Mouse (Mus musculus) spleen, postnatal 10 days (tissue): ENCODE data around the gene Upp2.

Experiments
- DNase-seq, 2 experiments: peaks; one replicate each; pipeline ENCODE4 v3.0.0; 2021 to 2022; ENCODE audit warnings: low spot score in 2 of 2

The Upp2 gene

GRCm38 (mm10) chr2:58754736-58755135, 187.6 kb downstream of the Upp2 start:
- no peak for DNase-seq

GRCm38 (mm10) chr2:58758081-58758480, 191.0 kb downstream of the Upp2 start:
- DNase-seq = no peak

DNA sequence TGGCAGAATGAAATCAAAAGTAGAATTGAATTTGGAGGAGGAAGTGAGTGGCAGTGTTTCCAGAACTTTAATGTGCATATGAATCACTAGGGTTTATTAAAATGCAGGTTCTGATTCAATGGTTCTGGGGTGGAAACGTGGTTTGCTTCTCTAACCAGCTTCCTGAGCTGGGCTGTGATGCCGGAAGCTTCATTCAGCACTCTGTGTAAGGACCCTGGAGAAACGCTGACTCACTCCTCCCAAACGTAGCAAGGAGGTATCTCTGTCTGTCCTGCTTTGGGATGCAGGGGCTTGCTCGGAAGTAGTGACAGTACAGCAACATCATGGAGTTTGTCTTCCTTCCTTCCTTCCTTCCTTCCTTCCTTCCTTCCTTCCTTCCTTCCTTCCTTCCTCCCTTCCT, 192.6 kb downstream of the Upp2 start:
- DNase-seq = no peak

- no peak for DNase-seq
Measured at GRCm38 (mm10) chr2:58765141-58765540, 198.0 kb downstream of the Upp2 start.

DNA sequence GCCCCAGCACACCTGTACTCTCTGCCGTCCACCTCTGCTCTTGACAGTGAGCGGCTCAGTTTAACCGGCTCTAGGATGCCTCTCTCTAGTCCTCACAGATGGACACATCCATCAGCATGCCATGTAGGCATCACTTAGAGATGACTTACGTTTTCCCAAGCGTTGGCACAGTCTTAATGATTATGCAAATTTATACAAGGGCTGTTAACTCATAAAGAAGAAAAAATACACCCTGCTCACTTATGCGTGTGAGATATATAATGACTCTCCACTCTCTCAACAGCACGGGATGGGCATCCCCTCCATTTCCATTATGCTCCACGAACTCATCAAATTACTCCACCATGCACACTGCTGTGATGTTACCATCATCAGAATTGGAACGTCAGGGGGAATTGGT, 206.7 kb downstream of the Upp2 start:
- DNase-seq = no peak

DNA sequence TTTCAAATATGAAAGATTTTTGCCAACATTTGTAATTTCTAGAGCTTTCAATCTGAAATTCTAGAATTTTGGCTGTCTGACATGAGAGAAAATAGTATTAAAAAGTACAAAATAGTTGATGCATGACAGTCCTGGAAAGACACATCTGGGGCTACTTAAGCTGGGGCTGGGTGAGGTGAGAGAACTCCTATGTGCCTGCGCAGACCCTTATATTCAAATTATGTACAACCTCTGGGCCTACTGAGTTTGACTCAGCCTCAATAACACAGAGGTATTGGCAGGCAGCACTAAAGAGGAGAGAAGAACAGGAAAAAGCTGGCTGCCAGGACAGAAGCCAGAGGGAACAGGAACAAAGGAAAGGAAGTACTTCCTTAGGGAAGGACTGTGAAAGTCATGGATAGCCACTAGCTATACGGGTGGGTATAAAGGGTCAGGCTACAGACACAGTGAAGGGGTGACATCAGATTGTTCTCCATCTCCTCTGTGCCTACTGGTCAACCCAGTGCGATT, 211.9 kb downstream of the Upp2 start:
- no peak for DNase-seq

- no peak for DNase-seq
Measured at GRCm38 (mm10) chr2:58783526-58783925, 216.4 kb downstream of the Upp2 start.

DNA sequence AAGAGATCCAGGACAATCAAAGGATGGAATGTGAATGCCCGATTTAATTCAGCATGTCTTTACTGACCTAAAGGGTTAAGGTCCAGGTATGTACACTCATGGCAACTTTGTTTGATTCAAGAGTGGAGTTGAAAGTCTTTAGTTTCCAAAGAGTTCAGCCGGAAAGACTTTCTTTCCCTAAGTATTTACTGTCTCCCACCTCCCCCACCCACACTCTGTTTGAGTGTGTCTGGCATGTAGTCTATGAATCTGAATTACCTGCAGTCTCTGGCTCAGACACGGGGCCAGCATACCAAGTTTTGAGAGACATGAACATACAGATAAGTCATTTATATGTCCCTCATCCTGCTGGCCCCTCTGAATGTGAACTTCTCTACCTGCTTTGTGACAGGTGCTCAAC, 219.1 kb downstream of the Upp2 start:
- DNase-seq = no peak

DNA sequence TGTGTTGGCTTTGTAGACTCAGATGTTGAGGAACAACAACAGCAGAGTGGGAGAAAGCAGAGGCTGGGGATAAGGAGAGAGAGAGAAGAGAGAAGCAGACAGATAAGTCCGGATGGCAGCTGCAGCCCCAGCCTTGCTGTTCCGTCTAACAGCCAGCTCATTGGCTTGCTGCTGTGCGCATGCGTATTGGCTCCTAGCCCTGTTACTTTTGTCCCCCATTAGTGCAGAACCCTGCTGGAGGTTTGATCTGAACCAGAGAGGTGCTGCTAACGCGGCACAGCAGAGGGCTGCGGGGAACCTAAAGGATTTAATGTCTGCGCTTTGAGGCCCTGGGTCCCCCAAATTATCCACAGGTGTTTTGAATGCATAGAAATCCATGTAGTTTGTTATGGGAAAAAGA, 219.6 kb downstream of the Upp2 start:
- no peak for DNase-seq

GRCm38 (mm10) chr2:58787360-58787759, 220.3 kb downstream of the Upp2 start:
- DNase-seq = no peak

- no peak for DNase-seq
Measured at GRCm38 (mm10) chr2:58789934-58790333, 222.8 kb downstream of the Upp2 start.

- no peak for DNase-seq
Measured at GRCm38 (mm10) chr2:58790361-58790760, 223.3 kb downstream of the Upp2 start.

- no peak for DNase-seq
Measured at GRCm38 (mm10) chr2:58794489-58794888, 227.4 kb downstream of the Upp2 start.

DNA sequence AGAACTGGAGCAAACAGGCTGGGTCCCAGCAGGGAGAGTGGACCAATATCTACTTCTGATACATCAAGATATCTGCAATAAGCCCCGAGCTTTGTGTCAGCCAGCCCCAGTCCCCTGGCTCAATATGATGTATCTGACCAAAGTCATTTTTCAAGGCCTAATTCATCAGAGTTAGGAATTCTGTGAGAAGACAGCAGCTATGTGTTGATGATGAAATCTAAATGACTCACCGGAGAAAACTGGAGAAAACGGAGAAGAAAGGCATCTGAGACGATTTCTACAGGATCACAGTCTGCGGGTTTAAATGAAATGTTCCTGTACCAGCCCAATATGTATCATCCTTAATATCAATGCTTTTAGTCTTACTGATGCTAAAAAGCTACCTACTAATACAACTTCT, 228.3 kb downstream of the Upp2 start:
- no peak for DNase-seq

GRCm38 (mm10) chr2:58797506-58797905, 230.4 kb downstream of the Upp2 start:
- no peak for DNase-seq

- DNase-seq = no peak
Measured at GRCm38 (mm10) chr2:58799126-58799525, 232.0 kb downstream of the Upp2 start.

DNA sequence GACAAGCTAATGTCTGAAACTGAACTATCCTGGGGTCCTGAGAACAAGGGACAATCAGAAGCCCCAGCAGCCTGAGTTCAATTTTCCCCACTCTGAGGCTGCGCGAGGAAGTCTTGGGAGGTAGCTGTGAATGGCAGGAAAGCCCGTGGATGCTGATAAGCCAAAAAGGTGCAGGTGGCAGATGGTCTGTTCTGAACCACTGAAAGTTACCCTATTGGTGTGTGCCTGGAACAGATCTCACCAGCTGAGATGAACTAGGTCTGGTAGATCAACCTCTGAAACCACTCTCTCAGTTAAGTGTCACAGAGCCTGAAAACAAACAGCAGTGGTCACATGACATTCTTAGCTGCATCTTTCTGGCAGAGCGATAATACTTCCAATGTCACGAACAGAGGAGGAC, 232.5 kb downstream of the Upp2 start:
- DNase-seq = no peak

DNA sequence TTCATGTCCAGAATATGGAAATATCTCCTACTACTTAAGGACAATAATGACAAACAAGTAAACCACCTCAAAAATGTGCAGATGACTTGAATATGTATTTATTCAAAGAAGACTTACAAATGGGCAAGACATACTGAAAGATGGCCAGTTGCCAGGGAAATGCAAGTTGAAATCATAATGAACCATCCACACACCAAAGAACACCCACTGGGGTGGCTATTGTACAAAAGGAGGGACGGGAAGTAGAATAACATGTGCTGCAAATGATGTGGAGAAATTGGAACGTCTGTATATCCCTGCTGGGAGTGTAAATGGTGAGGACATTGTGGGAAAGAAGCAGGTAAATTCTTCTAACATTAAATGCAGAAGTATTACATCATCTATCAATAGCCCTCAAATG, 245.8 kb downstream of the Upp2 start:
- DNase-seq = no peak

- no peak for DNase-seq
Measured at GRCm38 (mm10) chr2:58828910-58829600, 262.0 kb downstream of the Upp2 start.

DNA sequence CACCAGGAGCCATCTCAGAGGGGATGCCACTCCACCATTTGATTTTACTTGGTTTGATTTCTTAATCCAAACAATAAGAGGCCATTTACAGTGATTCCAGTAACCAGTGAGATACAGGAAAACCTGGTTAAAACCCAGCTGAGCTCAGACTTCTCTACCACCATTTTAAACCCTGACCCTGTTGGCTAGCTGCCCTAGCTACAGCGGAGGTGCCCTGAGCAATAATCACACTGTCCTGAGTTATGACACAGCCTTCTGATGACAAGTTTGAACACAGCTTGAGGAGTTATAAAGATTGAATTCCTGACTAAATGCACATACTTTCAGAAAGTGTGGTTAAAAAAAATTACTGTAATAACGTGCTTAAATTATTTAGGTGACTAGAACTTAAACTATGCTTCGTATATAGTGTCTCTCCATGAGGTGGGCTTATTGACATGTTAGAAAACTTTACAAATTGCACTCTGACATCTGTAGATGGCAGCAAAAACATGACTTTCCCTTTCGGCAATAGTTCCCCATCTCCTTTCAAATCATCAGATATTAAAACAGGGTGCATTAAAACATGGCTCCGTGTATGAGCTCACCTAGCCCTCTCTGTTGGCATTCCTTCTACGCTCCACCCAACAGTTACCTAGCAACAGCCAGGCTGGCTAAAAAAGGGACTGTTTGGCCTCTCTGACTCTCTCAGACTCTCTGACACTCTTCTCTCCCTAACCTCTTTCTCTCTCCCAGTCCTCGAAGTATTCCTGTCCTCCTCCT, 263.1 kb downstream of the Upp2 start:
- no peak for DNase-seq

DNA sequence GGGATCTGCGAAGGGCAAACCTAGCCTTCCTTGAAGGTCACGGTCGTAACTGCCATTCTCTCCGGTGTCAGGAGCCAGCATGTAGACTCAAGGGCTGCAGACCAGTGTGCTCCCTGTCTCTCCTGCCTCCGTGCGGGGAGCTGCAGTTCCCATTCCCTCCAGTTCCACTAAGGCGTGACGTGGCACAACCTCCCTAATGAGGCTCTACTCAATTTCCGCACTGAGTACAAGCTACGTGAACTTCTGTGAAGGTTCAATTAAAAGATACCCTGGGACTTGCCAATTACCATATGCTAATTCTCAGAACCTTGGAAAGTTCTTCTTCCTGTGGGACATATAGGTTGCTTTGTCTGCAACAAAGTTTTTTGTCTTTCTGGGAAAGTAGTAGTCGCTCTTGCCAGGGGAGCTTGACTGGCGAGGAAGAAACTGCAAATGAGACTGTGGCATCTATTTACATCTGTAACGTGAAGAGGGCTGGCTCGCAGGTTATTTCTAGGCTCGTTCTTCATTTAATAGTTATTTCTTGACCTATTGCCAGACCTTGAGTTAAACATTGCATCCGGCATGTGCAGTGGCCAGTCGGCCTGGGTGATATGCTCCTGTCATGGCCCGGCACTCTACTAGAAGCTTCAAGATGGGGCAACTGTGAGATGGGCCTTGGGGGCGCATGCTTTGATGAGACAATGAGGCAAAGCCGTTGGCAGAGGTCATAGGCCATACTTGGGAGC, 265.3 kb downstream of the Upp2 start:
- no peak for DNase-seq

GRCm38 (mm10) chr2:58841021-58841420, 273.9 kb downstream of the Upp2 start:
- DNase-seq = no peak

DNA sequence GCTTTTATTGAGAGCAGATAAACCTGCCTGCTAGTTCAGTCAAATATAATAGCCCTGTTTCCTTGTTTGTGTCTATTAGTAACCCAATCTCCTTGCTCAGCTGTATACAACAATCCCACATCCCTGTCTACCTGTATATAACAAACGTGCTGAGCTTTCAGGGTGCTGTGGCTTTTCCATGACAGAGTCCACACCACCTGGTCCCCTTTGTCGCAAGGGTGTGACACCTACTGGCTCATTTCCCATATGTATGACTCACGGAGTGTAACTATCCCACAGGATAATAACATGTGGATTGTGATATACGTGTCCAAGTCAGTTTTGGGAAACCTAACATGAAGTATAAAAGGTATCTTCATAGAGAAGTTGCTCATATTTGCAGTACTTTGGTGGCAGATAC, 275.3 kb downstream of the Upp2 start:
- no peak for DNase-seq
